Mouse (Mus musculus) inflammation-experienced regulatory T-cells (primary cell): Measurements from ENCODE around the gene Iqcn. TPM values are rescaled to one million over a fixed set of nuclear protein-coding genes. Genes with fewer than 3 reads are reported as not detected.

Source experiments
- polyA plus RNA-seq, 2 experiments: library from polyadenylated mRNA; unstranded; fragments of 100-300 nt; shearing (Covaris generic); gene quantifications; one replicate each; pipeline ENCODE4 v1.2.1; 2017

Iqcn gene
- 1 to 10 TPM in 1 of 2 experiments, under 1 TPM in 1; 0.08 to 1.1 TPM for polyA plus RNA-seq

DNA sequence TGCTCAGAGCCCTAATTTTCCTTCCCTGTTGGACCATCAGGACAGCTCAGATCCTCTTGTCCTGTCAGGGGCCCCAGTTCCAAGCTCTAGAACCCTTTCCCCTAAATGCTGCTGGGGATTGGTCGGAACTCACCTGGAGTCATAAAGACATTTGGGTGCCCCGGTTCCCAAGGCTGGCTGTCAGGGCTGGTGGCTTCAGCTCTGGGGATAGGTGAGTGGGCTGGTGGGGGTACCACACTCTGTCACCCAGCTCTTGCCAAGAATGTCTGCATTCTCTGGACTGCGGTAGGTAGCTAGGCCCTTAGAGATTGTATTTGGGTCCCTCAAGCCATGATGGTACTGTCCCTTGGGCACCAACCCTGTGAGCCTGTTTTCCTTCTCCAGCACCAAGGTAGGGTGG is at the start of gene Iqcn:
TSS of gene Iqcn (plus strand) at position 171 of the 400 bp plus-strand sequence.

DNA sequence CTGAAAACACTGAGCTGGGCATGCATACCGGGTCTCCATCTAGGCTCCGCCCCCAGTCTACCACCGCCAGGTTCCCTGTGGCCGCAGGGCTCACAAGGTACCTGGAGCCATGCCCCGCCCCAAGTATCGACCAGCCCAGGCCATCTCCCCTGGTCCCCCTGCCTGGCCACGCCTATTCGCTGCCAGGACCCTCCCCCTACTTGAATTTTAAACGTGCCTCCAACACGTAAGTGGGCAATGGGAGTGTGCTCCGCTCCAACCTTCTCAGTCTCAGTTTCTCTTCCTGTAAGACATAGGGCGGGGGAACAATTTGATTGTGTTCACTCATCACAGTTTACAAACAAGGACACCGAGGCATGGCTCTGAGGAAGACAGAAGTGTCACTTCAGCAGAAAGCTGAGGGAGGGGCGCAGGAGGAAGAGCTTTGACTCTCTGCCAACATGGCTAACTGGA is 43.0 kb upstream of the Iqcn start, which contains the start of gene Pgpep1:
TSS of gene Pgpep1 (minus strand) at position 116 of the 453 bp plus-strand sequence.

DNA sequence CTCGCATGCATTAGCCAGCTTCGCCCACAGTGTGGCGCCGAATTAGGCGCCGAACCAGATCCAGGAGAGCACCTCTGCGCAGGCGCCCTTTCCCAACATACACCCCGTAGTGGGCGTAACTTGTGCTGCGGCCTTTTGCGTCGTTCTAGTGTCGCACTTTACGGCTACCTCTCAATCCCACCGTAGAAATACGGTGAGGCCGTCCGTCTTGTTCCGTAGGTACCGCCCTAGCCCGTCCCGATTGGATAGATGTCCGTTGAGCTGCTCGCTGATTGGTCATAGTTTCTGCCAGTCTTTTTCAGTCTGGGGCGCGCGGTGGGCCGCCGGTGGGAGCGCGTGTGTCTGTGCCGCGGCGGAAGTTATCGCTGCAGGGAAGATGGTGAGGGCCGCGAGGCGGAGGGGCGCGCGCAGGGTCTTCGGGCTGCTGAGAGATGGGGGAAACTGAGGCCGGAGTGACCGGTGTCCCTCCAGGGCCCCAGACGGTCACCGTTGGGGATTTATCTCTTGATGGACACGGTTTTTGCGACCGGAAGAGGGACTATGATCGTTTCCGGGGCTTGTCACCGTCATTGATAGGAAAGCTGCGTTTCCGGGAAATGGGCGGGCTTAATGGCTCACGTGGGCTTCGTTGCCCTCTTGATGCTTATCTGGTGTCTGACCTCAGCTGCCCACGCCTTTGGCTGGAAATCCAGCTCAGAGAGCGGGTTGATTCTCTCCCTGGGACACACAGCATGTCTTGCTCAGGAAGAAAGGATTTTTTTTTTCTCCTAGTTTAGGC is 30.0 kb upstream of the Iqcn start, which contains the start of gene Lsm4:
TSS of gene Lsm4 (plus strand) at position 170 of the 778 bp plus-strand sequence.

GRCm38 (mm10) chr8:70698310-70699109 is 4.7 kb upstream of the Iqcn start, which contains the start of gene Jund:
Gene Jund, plus strand, starts transcription at chr8:70698949.

DNA sequence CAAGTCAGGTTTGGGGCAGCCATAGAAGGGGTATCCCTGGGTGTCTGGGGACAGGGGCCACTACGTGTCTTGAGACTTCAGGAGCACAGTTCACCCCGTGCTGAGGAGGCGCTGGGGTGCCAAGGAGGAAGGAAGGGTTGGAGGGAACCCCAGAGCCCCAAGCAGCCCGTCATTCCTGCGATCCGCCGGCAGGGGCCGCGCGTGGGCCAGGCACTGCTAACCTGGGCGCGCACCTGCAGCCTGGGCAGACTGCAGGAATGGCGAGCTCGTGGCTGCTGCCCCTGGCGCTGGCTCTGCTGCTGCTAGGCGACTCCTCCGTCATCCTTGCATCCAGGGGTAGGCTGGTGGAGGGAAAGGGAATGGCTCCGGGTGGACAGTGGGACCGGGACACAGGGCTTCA is 15.0 kb downstream of the Iqcn start, which contains the start of gene Gm3336:
TSS of gene Gm3336 (plus strand) at position 247 of the 400 bp plus-strand sequence.

DNA sequence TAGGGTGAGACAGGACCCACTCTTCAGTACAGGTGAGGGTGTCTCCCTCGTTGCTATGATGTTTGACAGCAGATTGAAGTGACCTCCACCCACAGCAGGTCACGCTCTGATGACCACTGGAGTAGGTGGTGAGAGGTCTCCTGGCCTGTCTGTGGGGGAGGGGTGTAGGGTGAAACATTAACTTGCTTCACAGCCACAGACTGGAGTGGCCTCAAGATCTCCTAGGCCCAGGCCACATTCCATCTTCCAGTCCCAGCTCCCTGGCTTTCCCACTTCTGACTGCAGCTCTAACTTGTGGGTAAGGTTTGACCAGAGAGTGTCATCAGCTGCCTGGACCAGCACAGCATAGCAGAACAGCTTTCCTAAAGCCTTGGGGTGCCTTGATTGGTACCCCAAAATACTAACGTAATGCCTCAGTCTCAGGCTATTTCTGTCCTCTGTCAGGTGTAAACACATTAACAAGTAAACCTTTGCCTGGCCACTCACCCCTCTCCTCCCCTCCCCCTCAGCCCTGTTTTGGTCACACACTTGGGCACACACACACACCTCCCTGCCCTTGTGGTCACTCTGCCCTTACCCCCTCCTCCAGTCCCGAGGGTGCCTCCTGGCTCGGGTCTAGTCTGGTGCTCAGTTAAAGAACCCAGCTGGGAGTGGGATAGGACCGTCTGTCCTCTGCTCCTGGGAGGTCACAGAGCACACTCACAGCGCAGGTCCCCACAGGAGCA is 20.4 kb downstream of the Iqcn start, which contains the start of gene Pde4c:
TSS of gene Pde4c (plus strand) at position 235 of the 725 bp plus-strand sequence.

GRCm38 (mm10) chr8:70754043-70754870 is 51.0 kb downstream of the Iqcn start, which contains the start of gene Rab3a:
Gene Rab3a, plus strand, starts transcription at chr8:70754679.

GRCm38 (mm10) chr8:70760775-70761406 is 57.6 kb downstream of the Iqcn start, which contains the start of gene Mpv17l2:
Gene Mpv17l2, minus strand, starts transcription at chr8:70760946.

Other genes with a start within 250 kb of the Iqcn start
- 10 to 100 TPM; 18.0 TPM for gene Klhl26, start 226.5 kb upstream of the Iqcn start, polyA plus RNA-seq
- not detected for gene Tmem59l, start 216.1 kb upstream of the Iqcn start, polyA plus RNA-seq
- gene Crlf1, start 210.3 kb upstream of the Iqcn start, polyA plus RNA-seq, result under 1 TPM; 0.42 to 0.76 TPM
- gene Rex1bd, start 196.7 kb upstream of the Iqcn start, polyA plus RNA-seq, result 100 to 1,000 TPM; 103 to 115 TPM
- gene Uba52, start 192.7 kb upstream of the Iqcn start, polyA plus RNA-seq, result 100 to 1,000 TPM; 859 to 975 TPM
- 100 to 1,000 TPM; 362 to 377 TPM for gene Fkbp8, start 175.7 kb upstream of the Iqcn start, polyA plus RNA-seq
- gene Kxd1, start 175.5 kb upstream of the Iqcn start, polyA plus RNA-seq, result 10 to 100 TPM; 75.4 to 87.4 TPM
- 10 to 100 TPM; 25.3 to 30.2 TPM for gene Ell, start 164.0 kb upstream of the Iqcn start, polyA plus RNA-seq
- 100 to 1,000 TPM in 1 of 2 experiments, 10 to 100 TPM in 1; 83.1 to 103 TPM for gene Isyna1, start 109.1 kb upstream of the Iqcn start, polyA plus RNA-seq
- 100 to 1,000 TPM; 132 to 196 TPM for gene Ssbp4, start 94.6 kb upstream of the Iqcn start, polyA plus RNA-seq
- gene Lrrc25, start 87.3 kb upstream of the Iqcn start, polyA plus RNA-seq, result under 1 TPM; 0.22 to 0.49 TPM
- gene Gdf15, start 71.0 kb upstream of the Iqcn start, polyA plus RNA-seq, result under 1 TPM in 1 of 2 experiments, not detected in 1; 0.54 TPM
- 1 to 10 TPM; 1.5 to 4.3 TPM for gene Pgpep1, start 43.1 kb upstream of the Iqcn start, polyA plus RNA-seq
- 100 to 1,000 TPM; 304 to 322 TPM for gene Lsm4, start 30.2 kb upstream of the Iqcn start, polyA plus RNA-seq
- 100 to 1,000 TPM; 739 to 832 TPM for gene Jund, start 4.5 kb upstream of the Iqcn start, polyA plus RNA-seq
- under 1 TPM in 1 of 2 experiments, not detected in 1; 0.56 TPM for gene Gm3336, start 15.1 kb downstream of the Iqcn start, polyA plus RNA-seq
- gene Pde4c, start 20.3 kb downstream of the Iqcn start, polyA plus RNA-seq, result under 1 TPM; 0.37 to 0.56 TPM
- 10 to 100 TPM; 11.1 to 17.4 TPM for gene Rab3a, start 51.2 kb downstream of the Iqcn start, polyA plus RNA-seq
- 10 to 100 TPM; 54.0 to 62.1 TPM for gene Mpv17l2, start 57.5 kb downstream of the Iqcn start, polyA plus RNA-seq
- 10 to 100 TPM; 26.3 to 34.1 TPM for gene Pik3r2, start 73.3 kb downstream of the Iqcn start, polyA plus RNA-seq
- gene Mast3, start 101.6 kb downstream of the Iqcn start, polyA plus RNA-seq, result 100 to 1,000 TPM in 1 of 2 experiments, 10 to 100 TPM in 1; 85.6 to 111 TPM
- 10 to 100 TPM; 36.1 to 48.8 TPM for gene Il12rb1, start 105.0 kb downstream of the Iqcn start, polyA plus RNA-seq
- 10 to 100 TPM; 27.8 to 35.2 TPM for gene Arrdc2, start 136.3 kb downstream of the Iqcn start, polyA plus RNA-seq
- under 1 TPM; 0.16 to 0.65 TPM for gene Kcnn1, start 159.8 kb downstream of the Iqcn start, polyA plus RNA-seq
- gene Ccdc124, start 170.5 kb downstream of the Iqcn start, polyA plus RNA-seq, result 10 to 100 TPM; 72.9 to 77.4 TPM
- gene Slc5a5, start 189.3 kb downstream of the Iqcn start, polyA plus RNA-seq, result not detected
- gene Rpl18a, start 194.0 kb downstream of the Iqcn start, polyA plus RNA-seq, result 1,000 to 10,000 TPM; 5,102 to 6,041 TPM
- 10 to 100 TPM; 59.8 to 80.4 TPM for gene Map1s, start 202.5 kb downstream of the Iqcn start, polyA plus RNA-seq